Mouse (Mus musculus) thymus, adult 2 months (tissue): Measurements from ENCODE around the gene Ccdc73.

Experiments
- CTCF ChIP-seq: fragments of 200-500 bp; IDR thresholded peaks from 2 replicates; pipeline ENCODE4 v1.5.1; 2012; ENCODE audit warnings: mild to moderate bottlenecking, control low read depth, low read length, moderate library complexity, borderline replicate concordance; ENCODE audit not compliant: control insufficient read depth, poor library complexity, insufficient read depth; ENCODE audit errors: extremely low read depth
- POLR2A ChIP-seq: fragments of 200-500 bp; IDR thresholded peaks from 2 replicates; pipeline ENCODE4 v1.6.1; 2012; ENCODE audit warnings: mild to moderate bottlenecking, low read length, control low read depth, moderate library complexity; ENCODE audit not compliant: control insufficient read depth, poor library complexity, insufficient read depth; ENCODE audit errors: extremely low read depth

GRCm38 (mm10) chr2:104899975-104900374 is 32.4 kb downstream of the Ccdc73 start:
- TF ChIP-seq CTCF (no peak), POLR2A (no peak)
